Mouse (Mus musculus) left cerebral cortex, adult 6 months (tissue): ENCODE results near the gene Tnfrsf23. TPM values are rescaled to one million over a fixed set of nuclear protein-coding genes. Genes with fewer than 3 reads are reported as not detected.

Source experiments
- long read RNA-seq, 2 experiments: library from polyadenylated mRNA; unstranded; transcript quantifications; one replicate each; pipeline ENCODE4 v2.0.0; 2019 to 2020
- polyA plus RNA-seq: library from polyadenylated mRNA; unstranded; fragments of <200 nt; fragmentation: Nextera tagmentation; gene quantifications from 2 replicates; pipeline ENCODE4 v1.2.3, GENCODE M21; 2021

The Tnfrsf23 gene
- 0.28 and 0.31 TPM in 2 replicates for polyA plus RNA-seq
- long read RNA-seq, experiment 1 = 0 reads
- long read RNA-seq, experiment 2 = 0 reads

DNA sequence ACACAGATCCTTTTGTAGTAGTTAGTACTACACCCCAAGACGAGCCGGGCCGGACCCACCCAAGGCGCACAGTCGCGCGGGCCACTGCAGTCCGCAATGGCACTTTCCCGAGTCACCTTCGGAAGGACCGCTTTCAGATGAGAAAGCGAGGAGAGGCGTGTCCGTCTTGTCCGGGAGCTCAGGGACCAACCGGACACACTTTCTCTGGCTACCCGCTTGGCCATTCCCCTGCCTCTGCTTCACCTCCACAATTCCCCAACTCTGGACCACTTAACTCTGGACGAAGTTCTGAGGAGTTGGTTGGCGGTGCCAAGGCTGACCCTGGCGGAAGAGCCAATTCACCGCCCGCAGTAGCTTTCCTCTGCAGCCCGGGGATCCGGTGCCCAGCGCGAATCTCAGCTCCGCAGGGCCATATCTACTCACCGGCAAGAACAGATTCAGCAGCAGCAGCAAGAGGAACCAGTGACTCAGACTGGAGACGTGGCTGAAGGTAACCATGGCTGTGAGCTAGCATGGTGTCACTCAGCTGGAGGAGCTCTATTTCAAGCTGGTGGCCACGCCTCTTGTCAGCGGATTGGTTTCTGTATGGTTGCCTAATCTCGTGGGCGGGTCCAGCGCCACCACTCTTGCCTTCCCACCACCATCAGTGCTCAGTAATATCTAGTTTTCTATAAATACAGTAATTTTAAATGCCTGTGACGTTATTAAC is at the start of gene Tnfrsf23:
Gene Tnfrsf23 (minus strand): TSS at position 514 of the 709 bp plus-strand sequence.

GRCm38 (mm10) chr7:143649034-143649768 is 36.5 kb downstream of the Tnfrsf23 start, which contains the start of gene Tnfrsf22:
Gene Tnfrsf22, minus strand, starts transcription at chr7:143649661.

DNA sequence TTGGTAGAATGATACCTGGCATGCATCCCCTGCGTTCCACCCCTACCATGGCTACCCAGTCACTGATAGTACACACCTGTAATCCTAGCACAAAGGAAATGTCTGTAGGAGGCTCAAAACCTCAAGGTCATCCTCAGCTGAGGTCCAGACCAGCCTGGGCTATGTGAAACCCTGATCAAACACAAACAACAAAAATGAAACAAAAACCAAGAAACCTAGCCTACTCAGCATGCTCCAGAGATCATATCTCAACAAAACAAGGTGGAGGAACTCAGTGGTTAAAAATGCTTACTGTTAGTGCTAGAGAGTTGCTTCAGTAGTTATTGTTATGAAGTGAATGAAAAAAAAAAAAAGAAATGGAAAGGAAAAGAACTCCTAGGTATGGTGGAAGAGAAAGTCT is 57.1 kb downstream of the Tnfrsf23 start, which contains the start of gene Tnfrsf26:
Gene Tnfrsf26 (minus strand): TSS at position 183 of the 400 bp plus-strand sequence.

Other genes with a start within 250 kb of the Tnfrsf23 start
- gene Cdkn1c, start 224.8 kb downstream of the Tnfrsf23 start, polyA plus RNA-seq = 5.9 and 14.7 TPM in 2 replicates
- gene Slc22a18, start 212.1 kb downstream of the Tnfrsf23 start, polyA plus RNA-seq = 0.69 and 1.2 TPM in 2 replicates
- not detected in 2 replicates for gene Phlda2, start 182.7 kb downstream of the Tnfrsf23 start, polyA plus RNA-seq
- gene Nap1l4, start 136.8 kb downstream of the Tnfrsf23 start, polyA plus RNA-seq = 76.0 and 98.0 TPM in 2 replicates
- gene Cars, start 85.8 kb downstream of the Tnfrsf23 start, polyA plus RNA-seq = 21.9 and 28.7 TPM in 2 replicates
- 0.05 and 0.12 TPM in 2 replicates for gene Tnfrsf26, start 57.1 kb downstream of the Tnfrsf23 start, polyA plus RNA-seq
- 1.3 and 2.2 TPM in 2 replicates for gene Tnfrsf22, start 36.2 kb downstream of the Tnfrsf23 start, polyA plus RNA-seq
- 6.8 and 9.4 TPM in 2 replicates for gene Osbpl5, start 71.1 kb upstream of the Tnfrsf23 start, polyA plus RNA-seq
- not detected in 2 replicates for gene Mrgprg, start 81.1 kb upstream of the Tnfrsf23 start, polyA plus RNA-seq
- gene Mrgpre, start 98.6 kb upstream of the Tnfrsf23 start, polyA plus RNA-seq = 4.8 and 6.3 TPM in 2 replicates
- 1.5 and 2.2 TPM in 2 replicates for gene Nadsyn1, start 137.0 kb upstream of the Tnfrsf23 start, polyA plus RNA-seq
- gene Dhcr7, start 137.3 kb upstream of the Tnfrsf23 start, polyA plus RNA-seq = 14.2 and 19.9 TPM in 2 replicates
- not detected in 2 replicates for gene Gm498, start 181.0 kb upstream of the Tnfrsf23 start, polyA plus RNA-seq